Mouse (Mus musculus) hindbrain, postnatal 0 days (tissue): ENCODE measurements around the gene Itpr2. TPM values are rescaled to one million over a fixed set of nuclear protein-coding genes. Genes with fewer than 3 reads are reported as not detected.

Source experiments
- ATAC-seq: fragments of 200-750 bp; cut with Nextera tagmentation; 2 replicates; pipeline ENCODE4 v1.8.0; 2017; ENCODE audit warnings: mild to moderate bottlenecking, moderate TSS enrichment, moderate library complexity
- DNase-seq: peaks from one replicate; pipeline ENCODE4 v3.0.0-alpha.2; 2015; ENCODE audit warnings: low spot score
- H3K27ac ChIP-seq: fragments of 300-500 bp; sonication (generic); 2 replicates; pipeline ENCODE4 v1.5.1; 2014; ENCODE audit warnings: mild to moderate bottlenecking
- H3K27me3 ChIP-seq: fragments of 300-500 bp; sonication (generic); 2 replicates; pipeline ENCODE4 v1.6.1; 2014; ENCODE audit warnings: low read length, mixed read lengths; ENCODE audit not compliant: insufficient read depth
- H3K36me3 ChIP-seq: fragments of 300-500 bp; sonication (generic); 2 replicates; pipeline ENCODE4 v1.6.1; 2014; ENCODE audit warnings: low read length, mixed read lengths; ENCODE audit not compliant: insufficient read depth
- H3K4me1 ChIP-seq: fragments of 300-500 bp; sonication (generic); 2 replicates; pipeline ENCODE4 v1.6.1; 2014; ENCODE audit warnings: antibody characterized with exemption, low read length, mixed read lengths; ENCODE audit not compliant: insufficient read depth
- H3K4me2 ChIP-seq: fragments of 300-500 bp; sonication (generic); 2 replicates; pipeline ENCODE4 v1.6.1; 2014; ENCODE audit warnings: low read depth, mild to moderate bottlenecking, low read length, moderate library complexity, mixed read lengths
- H3K4me3 ChIP-seq: fragments of 300-500 bp; sonication (generic); 2 replicates; pipeline ENCODE4 v1.5.1; 2014; ENCODE audit warnings: low read length
- H3K9ac ChIP-seq: fragments of 300-500 bp; sonication (generic); replicated peaks from 2 replicates; pipeline ENCODE4 v1.6.1; 2014; ENCODE audit warnings: mild to moderate bottlenecking, low read length, moderate library complexity, mixed read lengths
- H3K9me3 ChIP-seq: fragments of 300-500 bp; sonication (generic); 2 replicates; pipeline ENCODE4 v1.6.1; 2016; ENCODE audit warnings: low read length, mixed read lengths
- CTCF ChIP-seq: IDR thresholded peaks from 2 replicates; pipeline ENCODE4 v1.5.1; 2016; ENCODE audit warnings: antibody characterized with exemption, control low read depth, low read depth
- WGBS: fragments of 180-500 bp; shearing (Covaris S2); extraction: QIAGEN DNeasy Blood & Tissue Kit; methylation state at CpG from one replicate; pipeline ENCODE4 v1.1.7; 2014; 5-methylcytosine and 5-hydroxymethylcytosine counted together
- polyA plus RNA-seq: library from polyadenylated mRNA; unstranded; fragments of >200 nt; fragmentation: Nextera tagmentation; extraction: Ambion mirVana; gene quantifications from 2 replicates; pipeline ENCODE4 v1.2.1, GENCODE M21; 2015
- total RNA-seq: library from RNA; depleted of rRNA; stranded (reverse); fragments of >200 nt; gene quantifications from 2 replicates; pipeline ENCODE4 v1.2.3, GENCODE M21; 2014

The Itpr2 gene
- total and polyA plus RNA-seq, 2 experiments from 2014 or later = 15.3 to 15.7 TPM

- Histone ChIP-seq H3K36me3 (no peaks in the 10 kb centered on the region), H3K4me3 (no peak overlapping the region), H3K9me3 (no peaks in the 10 kb centered on the region), H3K9ac (no peak overlapping the region), H3K27me3 (no peaks in the 10 kb centered on the region), H3K27ac (no peak overlapping the region), H3K4me1 (no peaks in the 10 kb centered on the region), H3K4me2 (no peak overlapping the region)
- no peak for DNase-seq
- no peak for TF ChIP-seq CTCF
- ATAC-seq = no peak
- 73% methylated on average over 2 of the region's 2 CpGs for WGBS
Measured at GRCm38 (mm10) chr6:146525500-146525899, 23.5 kb upstream of the Itpr2 start.

- no peak overlapping the region for H3K9ac ChIP-seq
- no peaks in the 10 kb centered on the region for H3K4me1 ChIP-seq
- TF ChIP-seq CTCF = no peak
- no peaks in the 10 kb centered on the region for H3K27me3 ChIP-seq
- no peak for DNase-seq
- H3K4me2 ChIP-seq = no peak overlapping the region
- no peak overlapping the region for H3K4me3 ChIP-seq
- 81% methylated on average over 5 of the region's 5 CpGs for WGBS
- H3K27ac ChIP-seq = no peak overlapping the region
- H3K36me3 ChIP-seq = no peaks in the 10 kb centered on the region
- no peaks in the 10 kb centered on the region for H3K9me3 ChIP-seq
- no peak for ATAC-seq
Measured at GRCm38 (mm10) chr6:146521456-146522245, 19.6 kb upstream of the Itpr2 start.

GRCm38 (mm10) chr6:146519019-146519418 is 17.0 kb upstream of the Itpr2 start:
- Histone ChIP-seq H3K4me3 (no peak overlapping the region), H3K27me3 (no peaks in the 10 kb centered on the region), H3K4me1 (no peaks in the 10 kb centered on the region), H3K9ac (no peak overlapping the region), H3K9me3 (no peaks in the 10 kb centered on the region), H3K4me2 (no peak overlapping the region), H3K27ac (no peak overlapping the region), H3K36me3 (no peaks in the 10 kb centered on the region)
- no peak for DNase-seq
- 73% methylated on average over 2 of the region's 2 CpGs for WGBS
- no peak for TF ChIP-seq CTCF
- ATAC-seq = no peak

- Histone ChIP-seq H3K9me3 (no peaks in the 10 kb centered on the region), H3K4me1 (no peaks in the 10 kb centered on the region), H3K4me2 (no peak overlapping the region), H3K9ac (no peak overlapping the region), H3K27me3 (no peaks in the 10 kb centered on the region), H3K4me3 (no peak overlapping the region), H3K27ac (no peak overlapping the region), H3K36me3 (no peaks in the 10 kb centered on the region)
- TF ChIP-seq CTCF = no peak
- WGBS = 77% methylated on average over 6 of the region's 6 CpGs
- ATAC-seq = no peak
- DNase-seq = no peak
Measured at GRCm38 (mm10) chr6:146515936-146516335, 13.9 kb upstream of the Itpr2 start.

- Histone ChIP-seq H3K9me3 (no peaks in the 10 kb centered on the region), H3K4me2 (no peak overlapping the region), H3K4me3 (no peak overlapping the region), H3K36me3 (no peaks in the 10 kb centered on the region), H3K4me1 (no peaks in the 10 kb centered on the region), H3K27me3 (no peaks in the 10 kb centered on the region), H3K27ac (no peak overlapping the region), H3K9ac (no peak overlapping the region)
- TF ChIP-seq CTCF = no peak
- WGBS = 47% methylated on average over 7 of the region's 7 CpGs
- no peak for ATAC-seq
- DNase-seq = no peak
Measured at GRCm38 (mm10) chr6:146514531-146514948, 12.5 kb upstream of the Itpr2 start.

- 58% methylated on average over 5 of the region's 5 CpGs for WGBS
- no peak for TF ChIP-seq CTCF
- Histone ChIP-seq H3K4me1 (no peaks in the 10 kb centered on the region), H3K9ac (no peak overlapping the region), H3K9me3 (no peaks in the 10 kb centered on the region), H3K36me3 (no peaks in the 10 kb centered on the region), H3K27me3 (no peaks in the 10 kb centered on the region), H3K4me2 (no peak overlapping the region), H3K27ac (no peak overlapping the region), H3K4me3 (no peak overlapping the region)
- ATAC-seq (no peak), DNase-seq (no peak)
Measured at GRCm38 (mm10) chr6:146513899-146514298, 11.9 kb upstream of the Itpr2 start.

- ATAC-seq (no peak), DNase-seq (no peak)
- Histone ChIP-seq H3K36me3 (no peaks in the 10 kb centered on the region), H3K27me3 (no peaks in the 10 kb centered on the region), H3K27ac (no peak overlapping the region), H3K9me3 (no peaks in the 10 kb centered on the region), H3K9ac (no peak overlapping the region), H3K4me2 (no peak overlapping the region), H3K4me1 (no peaks in the 10 kb centered on the region), H3K4me3 (no peak overlapping the region)
- 83% methylated on average over 8 of the region's 8 CpGs for WGBS
- TF ChIP-seq CTCF = no peak
Measured at GRCm38 (mm10) chr6:146513384-146513783, 11.4 kb upstream of the Itpr2 start.
